Mouse (Mus musculus): ENCODE results near the gene Hlx. TPM values are rescaled to one million over a fixed set of nuclear protein-coding genes. Genes with fewer than 3 reads are reported as not detected.

The Hlx gene
- polyA plus RNA-seq, 1 experiment from 2014 or later: 9.5 TPM

DNA sequence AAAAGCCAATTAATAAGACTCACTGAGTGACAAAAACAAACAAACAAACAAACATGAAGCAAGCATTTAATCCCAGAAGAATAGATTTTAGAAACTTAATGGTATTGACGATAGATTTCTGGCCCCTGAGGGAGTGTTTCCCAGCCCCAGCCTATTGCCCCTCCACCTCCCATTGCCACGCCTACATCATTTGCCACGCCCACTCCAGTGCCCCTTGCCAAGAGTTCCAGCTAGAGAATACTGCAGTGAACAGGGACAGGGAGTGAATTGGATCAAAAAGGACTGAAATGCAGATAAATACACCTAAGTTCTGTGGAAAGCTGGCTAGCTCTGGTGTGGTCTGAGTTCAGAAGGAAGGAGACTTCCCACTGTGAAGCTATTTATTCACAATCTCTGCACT is 31.4 kb upstream of the Hlx start:
- no peaks in the 10 kb centered on the region for H3K36me3 ChIP-seq (ENCODE audit: control insufficient read depth, insufficient read depth)
- WGBS: 43% methylated on average over 3 of the region's 3 CpGs
- no peak overlapping the region for H3K4me3 ChIP-seq (ENCODE audit: low read length)
- H3K4me2 ChIP-seq (ENCODE audit: low read depth, low read length): no peak overlapping the region
- no peak overlapping the region for H3K9ac ChIP-seq (ENCODE audit: low read length)
- H3K9me3 ChIP-seq (replicated peaks; ENCODE audit: control insufficient read depth, low read length): no peaks in the 10 kb centered on the region
- no peaks in the 10 kb centered on the region; the same call in 1 of the 2 replicates for H3K4me1 ChIP-seq (ENCODE audit: control insufficient read depth, insufficient read depth, low read length)
- no peak overlapping the region for H3K27ac ChIP-seq (ENCODE audit: low read length)
- H3K27me3 ChIP-seq (ENCODE audit: control insufficient read depth, insufficient read depth, low read length): no peaks in the 10 kb centered on the region
- no peak for ATAC-seq (replicated peaks; ENCODE audit: extremely low read depth, insufficient read depth, low FRiP score)

- no peak overlapping the region for H3K4me3 ChIP-seq (ENCODE audit: low read length)
- H3K27me3 ChIP-seq (ENCODE audit: control insufficient read depth, insufficient read depth, low read length): no peaks in the 10 kb centered on the region
- no peak overlapping the region for H3K9ac ChIP-seq (ENCODE audit: low read length)
- no peak overlapping the region for H3K4me2 ChIP-seq (ENCODE audit: low read depth, low read length)
- no peaks in the 10 kb centered on the region for H3K36me3 ChIP-seq (ENCODE audit: control insufficient read depth, insufficient read depth)
- H3K27ac ChIP-seq (ENCODE audit: low read length): no peak overlapping the region
- H3K4me1 ChIP-seq (ENCODE audit: control insufficient read depth, insufficient read depth, low read length): no peaks in the 10 kb centered on the region; the same call in 1 of the 2 replicates
- no peak for ATAC-seq (replicated peaks; ENCODE audit: extremely low read depth, insufficient read depth, low FRiP score)
- WGBS: 63% methylated on average over 5 of the region's 5 CpGs
- no peaks in the 10 kb centered on the region for H3K9me3 ChIP-seq (replicated peaks; ENCODE audit: control insufficient read depth, low read length)
Measured at GRCm38 (mm10) chr1:184762941-184763340, 30.5 kb upstream of the Hlx start.

DNA sequence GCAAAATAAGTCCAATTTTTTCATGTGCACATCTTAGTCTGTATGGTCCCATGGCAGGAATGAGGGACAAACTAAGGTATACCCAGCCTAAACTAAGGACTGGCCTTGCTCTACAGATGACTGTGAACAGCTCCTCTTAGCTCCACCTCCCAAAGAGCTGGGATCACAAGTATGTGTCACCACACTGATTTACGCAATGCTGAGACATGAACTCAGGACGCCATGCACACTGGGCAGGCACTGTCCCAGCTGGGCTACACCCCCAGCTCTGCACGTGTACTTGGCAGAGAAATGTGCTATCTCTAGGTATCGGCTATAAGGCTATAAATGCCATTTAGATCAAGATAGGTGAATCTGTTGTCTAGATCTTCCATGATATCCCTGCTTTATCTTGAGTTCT is 29.6 kb upstream of the Hlx start:
- Histone ChIP-seq H3K27ac (ENCODE audit: low read length) (no peak overlapping the region), H3K9me3 (replicated peaks; ENCODE audit: control insufficient read depth, low read length) (no peaks in the 10 kb centered on the region), H3K27me3 (ENCODE audit: control insufficient read depth, insufficient read depth, low read length) (no peaks in the 10 kb centered on the region), H3K36me3 (ENCODE audit: control insufficient read depth, insufficient read depth) (no peaks in the 10 kb centered on the region), H3K4me3 (ENCODE audit: low read length) (no peak overlapping the region), H3K4me1 (ENCODE audit: control insufficient read depth, insufficient read depth, low read length) (no peaks in the 10 kb centered on the region; the same call in 1 of the 2 replicates), H3K9ac (ENCODE audit: low read length) (no peak overlapping the region), H3K4me2 (ENCODE audit: low read depth, low read length) (no peak overlapping the region)
- 68% methylated on average over 4 of the region's 4 CpGs for WGBS
- no peak for ATAC-seq (replicated peaks; ENCODE audit: extremely low read depth, insufficient read depth, low FRiP score)

- no peaks in the 10 kb centered on the region for H3K27me3 ChIP-seq (ENCODE audit: control insufficient read depth, insufficient read depth, low read length)
- no peak overlapping the region for H3K4me2 ChIP-seq (ENCODE audit: low read depth, low read length)
- H3K4me1 ChIP-seq (ENCODE audit: control insufficient read depth, insufficient read depth, low read length): peaks cover 14% of the 10 kb centered on the region
- H3K4me3 ChIP-seq (ENCODE audit: low read length): no peak overlapping the region
- H3K27ac ChIP-seq (ENCODE audit: low read length): peak overlapping the region; percentile 27; the same call in 1 of the 2 replicates
- H3K9ac ChIP-seq (ENCODE audit: low read length): no peak overlapping the region
- H3K36me3 ChIP-seq (ENCODE audit: control insufficient read depth, insufficient read depth): no peaks in the 10 kb centered on the region
- ATAC-seq (replicated peaks; ENCODE audit: extremely low read depth, insufficient read depth, low FRiP score): no peak
- 66% methylated on average over 5 of the region's 5 CpGs for WGBS
- H3K9me3 ChIP-seq (replicated peaks; ENCODE audit: control insufficient read depth, low read length): peaks cover 5% of the 10 kb centered on the region; the same call in 1 of the 2 replicates
Measured at GRCm38 (mm10) chr1:184752671-184753070, 20.3 kb upstream of the Hlx start.

DNA sequence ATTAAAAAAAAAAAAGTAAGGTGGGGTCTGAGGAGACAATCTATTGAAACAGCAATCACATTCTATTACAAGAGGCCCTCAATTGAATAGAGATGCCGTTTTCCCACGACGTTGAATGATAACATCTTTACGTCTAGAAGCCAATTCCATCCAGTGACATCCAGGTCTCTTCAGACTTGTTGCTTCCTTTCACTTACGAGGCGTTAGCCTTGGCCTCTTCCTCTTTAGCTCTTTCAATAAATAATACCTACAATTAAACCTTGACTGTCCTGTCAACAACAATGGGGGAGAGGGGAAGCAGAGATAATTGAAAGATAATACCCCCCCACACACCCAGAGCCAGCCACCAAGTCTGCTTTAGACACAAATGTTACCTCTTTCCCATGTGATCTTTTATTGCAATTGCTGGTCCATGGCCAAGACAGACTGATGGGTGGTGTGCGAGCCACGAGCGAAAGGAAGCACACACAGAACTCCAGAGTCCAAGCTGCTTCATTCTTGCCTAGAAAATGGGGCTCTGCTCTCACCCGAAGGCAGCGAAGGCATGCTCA is 17.8 kb upstream of the Hlx start:
- WGBS: 69% methylated on average over 11 of the region's 11 CpGs
- no peaks in the 10 kb centered on the region for H3K27me3 ChIP-seq (ENCODE audit: control insufficient read depth, insufficient read depth, low read length)
- ATAC-seq (replicated peaks; ENCODE audit: extremely low read depth, insufficient read depth, low FRiP score): no peak
- H3K4me3 ChIP-seq (ENCODE audit: low read length): no peak overlapping the region
- H3K9ac ChIP-seq (ENCODE audit: low read length): no peak overlapping the region
- H3K4me1 ChIP-seq (ENCODE audit: control insufficient read depth, insufficient read depth, low read length): peaks cover 6% of the 10 kb centered on the region
- no peak overlapping the region for H3K4me2 ChIP-seq (ENCODE audit: low read depth, low read length)
- peaks cover 5% of the 10 kb centered on the region; the same call in 1 of the 2 replicates for H3K9me3 ChIP-seq (replicated peaks; ENCODE audit: control insufficient read depth, low read length)
- H3K27ac ChIP-seq (ENCODE audit: low read length): no peak overlapping the region; the same call in 1 of the 2 replicates
- H3K36me3 ChIP-seq (ENCODE audit: control insufficient read depth, insufficient read depth): no peaks in the 10 kb centered on the region

DNA sequence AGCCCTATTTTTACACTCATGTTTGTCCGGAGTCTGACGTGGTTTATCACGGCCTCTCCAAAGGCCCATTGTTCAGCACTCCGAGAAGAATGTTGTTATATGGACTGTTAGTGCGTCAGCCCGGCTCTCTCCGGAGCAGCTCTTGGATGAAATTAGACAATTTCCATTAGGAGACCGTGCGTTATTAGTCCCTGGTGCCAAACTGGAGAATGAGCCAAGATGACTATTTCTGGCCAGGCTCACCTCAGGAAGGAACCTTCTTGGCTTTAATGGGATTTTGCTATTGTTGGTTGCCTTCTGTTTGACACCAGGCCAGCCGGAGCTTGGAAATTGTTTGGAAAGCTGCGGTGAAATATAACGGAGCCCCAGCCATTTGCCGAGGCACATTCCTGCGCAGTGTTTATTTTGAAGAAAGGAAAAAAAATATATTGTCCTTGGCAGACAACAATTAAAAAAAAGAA is 16.3 kb upstream of the Hlx start:
- Histone ChIP-seq H3K9ac (ENCODE audit: low read length) (no peak overlapping the region), H3K9me3 (replicated peaks; ENCODE audit: control insufficient read depth, low read length) (no peaks in the 10 kb centered on the region), H3K4me3 (ENCODE audit: low read length) (no peak overlapping the region), H3K27ac (ENCODE audit: low read length) (peak overlapping the region; percentile 76), H3K27me3 (ENCODE audit: control insufficient read depth, insufficient read depth, low read length) (no peaks in the 10 kb centered on the region), H3K36me3 (ENCODE audit: control insufficient read depth, insufficient read depth) (no peaks in the 10 kb centered on the region), H3K4me2 (ENCODE audit: low read depth, low read length) (peak overlapping the region; percentile 23; the same call in 1 of the 2 replicates), H3K4me1 (ENCODE audit: control insufficient read depth, insufficient read depth, low read length) (peaks cover 9% of the 10 kb centered on the region)
- WGBS: 30% methylated on average over 14 of the region's 14 CpGs
- ATAC-seq (replicated peaks; ENCODE audit: extremely low read depth, insufficient read depth, low FRiP score): peak; percentile 85

DNA sequence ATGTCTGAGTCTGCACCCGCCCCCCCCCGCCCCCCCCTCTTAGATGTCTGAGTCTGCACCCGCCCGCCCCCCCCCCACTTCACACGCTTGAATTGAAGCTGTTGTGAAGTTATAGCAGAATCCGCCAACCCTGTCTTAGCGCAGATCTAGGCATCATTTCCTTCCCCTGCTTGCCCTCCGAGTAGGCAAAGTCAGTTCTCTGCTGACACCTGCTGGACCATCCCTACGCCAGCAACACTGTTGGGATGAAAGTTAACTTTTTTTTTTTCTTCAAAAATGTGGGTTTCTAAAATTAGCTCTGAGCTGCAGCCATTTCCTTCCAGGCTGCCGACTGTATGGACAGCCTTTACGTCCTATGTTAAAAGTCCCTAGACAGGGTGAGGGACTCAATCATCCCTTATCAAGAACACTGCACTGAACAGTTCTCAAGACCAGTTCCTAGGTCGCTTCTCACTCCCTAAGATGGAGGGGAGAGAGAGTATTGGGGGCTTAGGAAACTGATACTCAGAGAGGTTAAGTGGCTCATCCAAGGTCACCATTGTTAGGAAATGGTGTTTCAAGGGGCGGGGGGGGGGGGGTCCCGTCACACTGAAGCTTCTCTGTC is 5.6 kb upstream of the Hlx start:
- Histone ChIP-seq H3K9me3 (replicated peaks; ENCODE audit: control insufficient read depth, low read length) (no peaks in the 10 kb centered on the region), H3K4me1 (ENCODE audit: control insufficient read depth, insufficient read depth, low read length) (peaks cover 3% of the 10 kb centered on the region), H3K4me3 (ENCODE audit: low read length) (no peak overlapping the region), H3K4me2 (ENCODE audit: low read depth, low read length) (no peak overlapping the region), H3K27ac (ENCODE audit: low read length) (no peak overlapping the region), H3K27me3 (ENCODE audit: control insufficient read depth, insufficient read depth, low read length) (peaks cover 37% of the 10 kb centered on the region), H3K9ac (ENCODE audit: low read length) (no peak overlapping the region), H3K36me3 (ENCODE audit: control insufficient read depth, insufficient read depth) (no peaks in the 10 kb centered on the region)
- 6% methylated on average over 14 of the region's 14 CpGs for WGBS
- ATAC-seq (replicated peaks; ENCODE audit: extremely low read depth, insufficient read depth, low FRiP score): no peak

DNA sequence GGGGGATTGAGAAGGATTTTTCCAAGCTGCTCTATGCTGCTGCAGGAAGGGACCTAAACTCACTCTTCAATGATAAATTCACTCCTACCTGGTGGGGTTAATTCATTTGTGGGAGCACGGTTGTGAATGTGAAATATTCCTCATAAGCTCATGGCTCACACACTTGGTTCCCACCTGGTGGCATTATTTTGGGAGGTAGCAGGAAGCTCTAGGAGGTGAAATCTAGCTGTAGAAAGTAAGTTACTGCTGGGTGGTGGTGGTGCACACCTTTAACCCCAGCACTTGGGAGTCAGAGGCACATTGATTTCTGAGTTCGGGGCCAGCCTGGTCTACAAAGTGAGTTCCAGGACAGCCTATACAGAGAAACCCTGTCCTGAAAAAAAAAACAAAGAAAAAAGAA is 4.8 kb upstream of the Hlx start:
- Histone ChIP-seq H3K9me3 (replicated peaks; ENCODE audit: control insufficient read depth, low read length) (no peaks in the 10 kb centered on the region), H3K36me3 (ENCODE audit: control insufficient read depth, insufficient read depth) (no peaks in the 10 kb centered on the region), H3K27ac (ENCODE audit: low read length) (no peak overlapping the region), H3K27me3 (ENCODE audit: control insufficient read depth, insufficient read depth, low read length) (peaks cover 41% of the 10 kb centered on the region), H3K9ac (ENCODE audit: low read length) (no peak overlapping the region), H3K4me1 (ENCODE audit: control insufficient read depth, insufficient read depth, low read length) (peaks cover 5% of the 10 kb centered on the region), H3K4me2 (ENCODE audit: low read depth, low read length) (no peak overlapping the region), H3K4me3 (ENCODE audit: low read length) (no peak overlapping the region)
- ATAC-seq (replicated peaks; ENCODE audit: extremely low read depth, insufficient read depth, low FRiP score): no peak
- 40% methylated on average over 2 of the region's 2 CpGs for WGBS

- Histone ChIP-seq H3K4me2 (ENCODE audit: low read depth, low read length) (no peak overlapping the region), H3K4me1 (ENCODE audit: control insufficient read depth, insufficient read depth, low read length) (peaks cover 5% of the 10 kb centered on the region), H3K36me3 (ENCODE audit: control insufficient read depth, insufficient read depth) (no peaks in the 10 kb centered on the region), H3K4me3 (ENCODE audit: low read length) (no peak overlapping the region), H3K27me3 (ENCODE audit: control insufficient read depth, insufficient read depth, low read length) (peaks cover 41% of the 10 kb centered on the region), H3K9ac (ENCODE audit: low read length) (no peak overlapping the region), H3K9me3 (replicated peaks; ENCODE audit: control insufficient read depth, low read length) (no peaks in the 10 kb centered on the region), H3K27ac (ENCODE audit: low read length) (no peak overlapping the region)
- 24% methylated on average over 5 of the region's 5 CpGs for WGBS
- no peak for ATAC-seq (replicated peaks; ENCODE audit: extremely low read depth, insufficient read depth, low FRiP score)
Measured at GRCm38 (mm10) chr1:184736260-184736659, 3.8 kb upstream of the Hlx start.

Data from heart, embryonic 16.5 days (tissue).